Mouse (Mus musculus) heart, postnatal 0 days (tissue): ENCODE results near the gene Igdcc4. TPM values are rescaled to one million over a fixed set of nuclear protein-coding genes. Genes with fewer than 3 reads are reported as not detected.

Source experiments
- ATAC-seq: fragments of 200-750 bp; cut with Nextera tagmentation; 2 replicates; pipeline ENCODE4 v1.8.0; 2017; ENCODE audit warnings: low read depth, moderate number of reproducible peaks, moderate library complexity; ENCODE audit not compliant: insufficient read depth
- DNase-seq: peaks from one replicate; pipeline ENCODE4 v3.0.0-alpha.2; 2016; ENCODE audit warnings: low spot score
- H3K27ac ChIP-seq: fragments of 300-500 bp; sonication (generic); 2 replicates; pipeline ENCODE4 v1.5.1; 2014; ENCODE audit warnings: low read depth, mild to moderate bottlenecking
- H3K27me3 ChIP-seq: fragments of 300-500 bp; sonication (generic); 2 replicates; pipeline ENCODE4 v1.6.1; 2014; ENCODE audit warnings: low read length, mixed read lengths; ENCODE audit not compliant: control insufficient read depth, insufficient read depth
- H3K36me3 ChIP-seq: fragments of 300-500 bp; sonication (generic); replicated peaks from 2 replicates; pipeline ENCODE4 v1.6.1; 2014; ENCODE audit warnings: low read length, mixed read lengths; ENCODE audit not compliant: control insufficient read depth, insufficient read depth
- H3K4me1 ChIP-seq: fragments of 300-500 bp; sonication (generic); 2 replicates; pipeline ENCODE4 v1.6.1; 2014; ENCODE audit warnings: antibody characterized with exemption; ENCODE audit not compliant: control insufficient read depth, insufficient read depth
- H3K4me2 ChIP-seq: fragments of 300-500 bp; sonication (generic); 2 replicates; pipeline ENCODE4 v1.6.1; 2014; ENCODE audit warnings: low read depth, mild to moderate bottlenecking, low read length, moderate library complexity
- H3K4me3 ChIP-seq: fragments of 300-500 bp; sonication (generic); 2 replicates; pipeline ENCODE4 v1.5.1; 2014; ENCODE audit warnings: low read depth, low read length
- H3K9ac ChIP-seq: fragments of 300-500 bp; sonication (generic); replicated peaks from 2 replicates; pipeline ENCODE4 v1.6.1; 2014; ENCODE audit warnings: low read depth, low read length, mixed read lengths
- H3K9me3 ChIP-seq: fragments of 300-500 bp; sonication (generic); replicated peaks from 2 replicates; pipeline ENCODE4 v1.6.1; 2016; ENCODE audit warnings: low read length; ENCODE audit not compliant: control insufficient read depth
- CTCF ChIP-seq: IDR thresholded peaks from 2 replicates; pipeline ENCODE4 v1.5.1; 2016; ENCODE audit warnings: antibody characterized with exemption, control low read depth, low read depth
- EP300 ChIP-seq: IDR thresholded peaks from 2 replicates; pipeline ENCODE4 v1.6.1; 2016; ENCODE audit warnings: antibody characterized with exemption, low read depth
- WGBS: fragments of 180-500 bp; shearing (Covaris S2); extraction: QIAGEN DNeasy Blood & Tissue Kit; methylation state at CpG from one replicate; pipeline ENCODE4 v1.1.7; 2014; 5-methylcytosine and 5-hydroxymethylcytosine counted together
- polyA plus RNA-seq: library from polyadenylated mRNA; unstranded; fragments of >200 nt; fragmentation: Nextera tagmentation; extraction: Ambion mirVana; gene quantifications from 2 replicates; pipeline ENCODE4 v1.2.1, GENCODE M21; 2015
- total RNA-seq: library from RNA; depleted of rRNA; stranded (reverse); fragments of >200 nt; gene quantifications from 2 replicates; pipeline ENCODE4 v1.2.3, GENCODE M21; 2014; ENCODE audit warnings: low replicate concordance

Igdcc4 gene
- total and polyA plus RNA-seq, 2 experiments from 2014 or later: 3.2 to 13.9 TPM

DNA sequence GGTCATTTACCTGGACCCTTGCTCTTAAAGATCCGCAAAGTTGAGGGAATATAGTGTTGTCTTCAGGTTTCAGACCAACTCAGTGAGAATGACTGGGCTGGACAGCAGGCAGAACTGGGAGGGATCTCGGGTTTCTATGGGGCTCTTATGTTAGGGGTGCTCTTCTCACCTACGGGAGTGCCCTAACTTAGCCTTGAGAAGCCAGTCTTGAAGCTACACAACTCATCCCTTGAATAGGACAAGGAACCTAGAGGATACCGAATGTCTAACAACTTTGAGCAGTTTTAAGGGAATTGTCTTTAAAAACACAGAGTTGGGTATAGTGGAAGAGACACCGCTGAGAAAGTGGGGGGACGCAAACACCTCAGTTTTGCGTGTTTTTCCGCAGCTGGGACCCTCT, 39.2 kb downstream of the Igdcc4 start:
- Histone ChIP-seq H3K27ac (no peak overlapping the region), H3K9ac (no peak overlapping the region; the same call in 1 of the 2 replicates), H3K36me3 (no peaks in the 10 kb centered on the region), H3K4me2 (peak overlapping the region; percentile 98), H3K4me1 (no peaks in the 10 kb centered on the region), H3K4me3 (peak overlapping the region; percentile 69), H3K27me3 (peaks cover 43% of the 10 kb centered on the region), H3K9me3 (no peaks in the 10 kb centered on the region)
- ATAC-seq: no peak
- no peak for TF ChIP-seq CTCF
- no peak for TF ChIP-seq EP300
- no peak for DNase-seq
- WGBS: 4% methylated on average over 8 of the region's 8 CpGs

- Histone ChIP-seq H3K9me3 (no peaks in the 10 kb centered on the region), H3K27ac (no peak within 1 kb of the TSS), H3K36me3 (no peaks in the 10 kb centered on the region), H3K4me3 (peak within 1 kb of the TSS; percentile 69), H3K4me2 (peak within 1 kb of the TSS; percentile 98), H3K9ac (peak within 1 kb of the TSS; percentile 47), H3K4me1 (no peaks in the 10 kb centered on the region), H3K27me3 (peaks cover 43% of the 10 kb centered on the region)
- DNase-seq: no peak
- WGBS: 1% methylated on average over 29 of the region's 48 CpGs
- peak; percentile 46 for ATAC-seq
- TF ChIP-seq CTCF: no peak
- no peak for TF ChIP-seq EP300
These were observed 39.6 kb downstream of the Igdcc4 start, which contains the start of gene Igdcc3 for GRCm38 (mm10) chr9:65140936-65141305. Gene Igdcc3, plus strand, starts transcription at chr9:65141189.

GRCm38 (mm10) chr9:65141306-65141975, 40.2 kb downstream of the Igdcc4 start:
- WGBS: under 1% methylated on average over 66 of the region's 73 CpGs
- Histone ChIP-seq H3K27ac (no peak overlapping the region), H3K9me3 (no peaks in the 10 kb centered on the region), H3K27me3 (peaks cover 43% of the 10 kb centered on the region), H3K4me2 (peak overlapping the region; percentile 98), H3K9ac (peak overlapping the region; percentile 47), H3K36me3 (no peaks in the 10 kb centered on the region), H3K4me3 (peak overlapping the region; percentile 69), H3K4me1 (no peaks in the 10 kb centered on the region)
- TF ChIP-seq CTCF (no peak), EP300 (no peak)
- DNase-seq (peak; percentile 21), ATAC-seq (peak; percentile 65)

GRCm38 (mm10) chr9:65141976-65142318, 40.7 kb downstream of the Igdcc4 start:
- WGBS: 2% methylated on average over 17 of the region's 17 CpGs
- H3K4me3 ChIP-seq: peak overlapping the region; percentile 69
- ATAC-seq (peak; percentile 25; the same call in 1 of the 2 replicates), DNase-seq (no peak)
- peak overlapping the region; percentile 47 for H3K9ac ChIP-seq
- no peak for TF ChIP-seq CTCF
- no peak for TF ChIP-seq EP300
- H3K4me1 ChIP-seq: no peaks in the 10 kb centered on the region
- peaks cover 43% of the 10 kb centered on the region for H3K27me3 ChIP-seq
- no peaks in the 10 kb centered on the region for H3K36me3 ChIP-seq
- H3K9me3 ChIP-seq: no peaks in the 10 kb centered on the region
- no peak overlapping the region for H3K27ac ChIP-seq
- H3K4me2 ChIP-seq: peak overlapping the region; percentile 98

DNA sequence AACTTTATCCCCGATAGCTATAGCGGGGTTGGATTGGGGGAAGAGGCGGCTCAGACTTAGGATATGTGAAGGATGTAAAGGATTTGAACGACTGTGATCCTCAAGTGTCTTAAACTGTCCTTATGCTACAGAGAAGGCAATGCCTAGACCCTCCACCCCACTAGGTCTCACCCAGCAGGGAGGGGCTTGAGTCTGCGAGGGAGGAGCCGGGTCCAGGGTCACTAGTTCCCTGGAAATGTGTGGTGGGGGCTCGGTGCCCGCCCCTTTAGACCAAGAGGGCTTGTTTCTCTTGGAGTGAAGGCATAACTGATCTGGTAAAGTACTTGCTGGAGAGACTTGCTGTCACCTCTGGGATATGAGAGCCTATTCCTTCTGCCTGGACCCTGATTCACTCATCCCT, 41.1 kb downstream of the Igdcc4 start:
- Histone ChIP-seq H3K27ac (no peak overlapping the region), H3K4me1 (no peaks in the 10 kb centered on the region), H3K4me2 (peak overlapping the region; percentile 98), H3K9me3 (no peaks in the 10 kb centered on the region), H3K36me3 (no peaks in the 10 kb centered on the region), H3K9ac (no peak overlapping the region), H3K4me3 (peak overlapping the region; percentile 69), H3K27me3 (peaks cover 43% of the 10 kb centered on the region)
- ATAC-seq (no peak), DNase-seq (no peak)
- no peak for TF ChIP-seq CTCF
- TF ChIP-seq EP300: no peak
- WGBS: 3% methylated on average over 8 of the region's 8 CpGs

DNA sequence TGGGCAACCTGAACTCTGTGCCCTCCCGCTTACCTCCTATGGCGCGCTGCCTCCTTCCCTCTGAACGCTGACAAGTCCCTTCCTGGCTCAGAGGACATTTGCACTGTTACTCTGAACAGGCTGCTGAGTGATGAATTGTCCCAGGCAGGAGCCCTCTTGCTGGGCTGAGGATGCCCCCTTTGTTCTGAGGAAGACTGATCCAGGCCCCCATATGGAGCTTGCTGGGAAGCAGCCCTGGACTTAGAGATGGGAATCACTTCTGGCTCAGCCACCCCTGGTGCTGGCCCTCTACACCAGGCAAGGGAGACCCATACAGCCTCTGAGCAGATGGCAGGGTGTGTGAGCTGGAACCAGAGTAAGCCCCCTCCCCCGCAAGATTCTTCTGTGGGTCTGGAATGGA, 44.7 kb downstream of the Igdcc4 start:
- no peak for ATAC-seq

More for the DNA sequence above, 44.7 kb downstream of the Igdcc4 start:
- Histone ChIP-seq H3K4me1 (no peaks in the 10 kb centered on the region), H3K9ac (no peak overlapping the region), H3K27ac (no peak overlapping the region), H3K27me3 (peaks cover 22% of the 10 kb centered on the region), H3K4me2 (no peak overlapping the region), H3K36me3 (no peaks in the 10 kb centered on the region), H3K4me3 (no peak overlapping the region), H3K9me3 (no peaks in the 10 kb centered on the region)
- DNase-seq: no peak
- TF ChIP-seq CTCF: no peak
- no peak for TF ChIP-seq EP300
- 83% methylated on average over 5 of the region's 5 CpGs for WGBS
